ENCODE assay signal across 16 mouse cellular contexts in genomic region chr11:47224148-47224547, GRCm38 (mm10).
"Had no signal": no experiment of that assay in that cellular context is flagged by ENCODE, and none has a peak within 500 bp of the region (broad histone marks: within the 10 kb centered on the region; RNA-seq: fewer than 3 reads in every experiment).

No protein-coding gene starts in this region.

- H3K27me3 ChIP-seq: neural tube, embryonic 13.5 days; neural tube, embryonic 15.5 days; stomach, embryonic 15.5 days had no signal

- H3K36me3 ChIP-seq: neural tube, embryonic 13.5 days; neural tube, embryonic 15.5 days; stomach, embryonic 15.5 days had no signal

- H3K4me3 ChIP-seq: neural tube, embryonic 13.5 days; neural tube, embryonic 15.5 days; stomach, embryonic 15.5 days had no signal

- H3K4me2 ChIP-seq: neural tube, embryonic 13.5 days; neural tube, embryonic 15.5 days; stomach, embryonic 15.5 days had no signal

- H3K27ac ChIP-seq: neural tube, embryonic 13.5 days; neural tube, embryonic 15.5 days; stomach, embryonic 15.5 days; stomach, postnatal 0 days had no signal

- H3K9ac ChIP-seq: neural tube, embryonic 13.5 days; neural tube, embryonic 15.5 days; stomach, embryonic 15.5 days had no signal

- H3K4me1 ChIP-seq: stomach, embryonic 15.5 days had no signal

- DNase-seq: retina, postnatal 1 day; right cerebral cortex, adult 18-20 months; right cerebral cortex, postnatal 14 days; right cerebral cortex, postnatal 25 days; right cerebral cortex, postnatal 4 days; spleen, adult 18-20 months; thymus, adult 18-20 months; thymus, adult 2 months; thymus, postnatal 14 days; thymus, postnatal 25 days; thymus, postnatal 36 days; thymus, postnatal 4 days had no signal

- H3K9me3 ChIP-seq: neural tube, embryonic 13.5 days; neural tube, embryonic 15.5 days; stomach, embryonic 15.5 days had no signal
